Mouse (Mus musculus): Measurements from ENCODE around the gene Tmem150c.

DNA sequence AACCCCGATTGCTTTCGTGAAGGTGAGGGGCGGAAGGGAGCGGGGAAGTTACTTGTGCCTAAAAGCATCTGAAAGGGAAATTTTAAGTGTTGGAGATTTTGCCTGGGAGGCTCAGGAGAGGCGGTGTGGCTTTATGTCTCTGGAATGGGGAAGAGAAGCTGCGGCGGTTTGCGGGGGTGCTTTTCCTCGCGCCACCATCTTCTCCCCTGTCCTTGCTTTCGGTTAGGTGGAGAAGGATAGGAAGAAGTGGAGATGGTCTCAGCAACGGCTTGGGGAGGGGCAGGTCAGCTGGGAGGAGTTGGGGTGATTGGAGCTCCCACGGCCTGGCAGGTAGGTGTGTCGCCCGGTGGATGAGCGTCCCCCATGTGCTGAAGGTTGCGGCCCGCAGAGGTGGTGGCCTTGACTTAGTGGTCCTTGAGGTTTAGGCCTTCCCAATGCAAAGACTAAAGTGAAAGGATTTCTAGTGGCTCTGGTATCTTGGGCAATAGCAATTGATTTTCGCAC lies 119.3 kb downstream of the Tmem150c start:
- TF ChIP-seq POLR2A (IDR thresholded peaks at IDR 0.05; ENCODE audit: insufficient read length, low read depth): no peak
- no peak for TF ChIP-seq USF1 (IDR thresholded peaks at IDR 0.05; ENCODE audit: low read depth)
- TF ChIP-seq MYOG (IDR thresholded peaks at IDR 0.05; ENCODE audit: control insufficient read depth in 1 of 3, insufficient read depth in 1 of 3, insufficient read length in 2 of 3, low read depth in 2 of 3): no peak
- no peak for TF ChIP-seq TCF12 (IDR thresholded peaks at IDR 0.05; ENCODE audit: insufficient read depth, poor library complexity, severe bottlenecking)
- no peak for TF ChIP-seq MAX (IDR thresholded peaks at IDR 0.05; ENCODE audit: low read depth)
- TF ChIP-seq TCF3 (IDR thresholded peaks at IDR 0.05; ENCODE audit: insufficient read length, low read depth): no peak
- TF ChIP-seq POLR2AphosphoS2 (IDR thresholded peaks at IDR 0.05; ENCODE audit: insufficient read length, low read depth): no peak

Data from myocyte (in vitro differentiated cells).